Mouse (Mus musculus) myocyte (in vitro differentiated cells): ENCODE results near the gene Rapgef5.

ENCODE experiments used
- CEBPB ChIP-seq: IDR thresholded peaks from 2 replicates; pipeline ENCODE4 v1.6.1; 2011; ENCODE audit warnings: mild to moderate bottlenecking, moderate library complexity; ENCODE audit not compliant: poor library complexity, insufficient read depth, severe bottlenecking
- E2F4 ChIP-seq: IDR thresholded peaks from one replicate; pipeline ENCODE4 v1.6.1; 2011; ENCODE audit warnings: mild to moderate bottlenecking, control low read depth, moderate library complexity; ENCODE audit not compliant: insufficient read depth
- MAX ChIP-seq: IDR thresholded peaks from one replicate; pipeline ENCODE4 v1.6.1; 2011; ENCODE audit warnings: low read depth, mild to moderate bottlenecking, control low read depth
- MYOD1 ChIP-seq, 3 experiments: IDR thresholded peaks; one replicate each; pipeline ENCODE4 v1.6.1; 2011; ENCODE audit warnings: control low read depth in 2 of 3, low read depth in 2 of 3, mild to moderate bottlenecking in 2 of 3, moderate library complexity in 1 of 3; ENCODE audit not compliant: insufficient read length in 2 of 3, control insufficient read depth in 1 of 3
- MYOG ChIP-seq, 3 experiments: IDR thresholded peaks; one replicate each; pipeline ENCODE4 v1.6.1; 2011; ENCODE audit warnings: control low read depth in 2 of 3, low read depth in 2 of 3, mild to moderate bottlenecking in 2 of 3; ENCODE audit not compliant: insufficient read length in 2 of 3, control insufficient read depth in 1 of 3, insufficient read depth in 1 of 3
- POLR2A ChIP-seq: IDR thresholded peaks from one replicate; pipeline ENCODE4 v1.6.1; 2011; ENCODE audit warnings: low read depth, mild to moderate bottlenecking, control low read depth, moderate library complexity; ENCODE audit not compliant: insufficient read length
- POLR2AphosphoS2 ChIP-seq: IDR thresholded peaks from one replicate; pipeline ENCODE4 v1.6.1; 2011; ENCODE audit warnings: low read depth, control low read depth; ENCODE audit not compliant: insufficient read length
- REST ChIP-seq: IDR thresholded peaks from one replicate; pipeline ENCODE4 v1.6.1; 2011; ENCODE audit warnings: mild to moderate bottlenecking, control low read depth, moderate library complexity; ENCODE audit not compliant: insufficient read depth, insufficient read length
- SRF ChIP-seq: IDR thresholded peaks from one replicate; pipeline ENCODE4 v1.6.1; 2011; ENCODE audit warnings: low read depth; ENCODE audit not compliant: control insufficient read depth, insufficient read length
- TCF12 ChIP-seq: IDR thresholded peaks from one replicate; pipeline ENCODE4 v1.6.1; 2011; ENCODE audit warnings: mild to moderate bottlenecking, control low read depth; ENCODE audit not compliant: poor library complexity, insufficient read depth, severe bottlenecking
- TCF3 ChIP-seq: IDR thresholded peaks from one replicate; pipeline ENCODE4 v1.6.1; 2011; ENCODE audit warnings: low read depth, control low read depth; ENCODE audit not compliant: insufficient read length
- USF1 ChIP-seq: IDR thresholded peaks from one replicate; pipeline ENCODE4 v1.6.1; 2011; ENCODE audit warnings: low read depth, mild to moderate bottlenecking, control low read depth, moderate library complexity

- no peak for TF ChIP-seq POLR2A
- TF ChIP-seq SRF = no peak
- TF ChIP-seq POLR2AphosphoS2 = no peak
- TF ChIP-seq E2F4 = no peak
- TF ChIP-seq USF1 = no peak
- no peak for TF ChIP-seq MAX
- TF ChIP-seq TCF12 = no peak
- no peak for TF ChIP-seq MYOG (IDR thresholded peaks at IDR 0.05; ENCODE audit: control insufficient read depth in 1 of 3, insufficient read depth in 1 of 3, insufficient read length in 2 of 3, low read depth in 2 of 3)
- TF ChIP-seq REST = no peak
- no peak for TF ChIP-seq MYOD1 (IDR thresholded peaks at IDR 0.05; ENCODE audit: control insufficient read depth in 1 of 3, insufficient read length in 2 of 3, low read depth in 2 of 3)
- no peak for TF ChIP-seq CEBPB
- TF ChIP-seq TCF3 = no peak
These were observed 103.3 kb downstream of the Rapgef5 start for GRCm38 (mm10) chr12:117619523-117620023.
